Mouse (Mus musculus) cortical plate, adult 2 months (tissue): ENCODE data around the gene Mpc2.

Experiments
- CTCF ChIP-seq: fragments of 200-500 bp; IDR thresholded peaks from 2 replicates; pipeline ENCODE4 v1.5.1; 2011; ENCODE audit warnings: mild to moderate bottlenecking, control low read depth, low read length; ENCODE audit not compliant: insufficient read depth; ENCODE audit errors: extremely low read depth
- POLR2A ChIP-seq: fragments of 200-500 bp; IDR thresholded peaks from 2 replicates; pipeline ENCODE4 v1.6.1; 2011; ENCODE audit warnings: mild to moderate bottlenecking, low read length, control low read depth; ENCODE audit not compliant: insufficient read depth; ENCODE audit errors: extremely low read depth

- TF ChIP-seq POLR2A: no peak
- TF ChIP-seq CTCF: no peak
Measured at GRCm38 (mm10) chr1:165498856-165499255, 38.4 kb downstream of the Mpc2 start.
